Comparison of ENCODE assay signal across 26 mouse cellular contexts in the genomic region with DNA sequence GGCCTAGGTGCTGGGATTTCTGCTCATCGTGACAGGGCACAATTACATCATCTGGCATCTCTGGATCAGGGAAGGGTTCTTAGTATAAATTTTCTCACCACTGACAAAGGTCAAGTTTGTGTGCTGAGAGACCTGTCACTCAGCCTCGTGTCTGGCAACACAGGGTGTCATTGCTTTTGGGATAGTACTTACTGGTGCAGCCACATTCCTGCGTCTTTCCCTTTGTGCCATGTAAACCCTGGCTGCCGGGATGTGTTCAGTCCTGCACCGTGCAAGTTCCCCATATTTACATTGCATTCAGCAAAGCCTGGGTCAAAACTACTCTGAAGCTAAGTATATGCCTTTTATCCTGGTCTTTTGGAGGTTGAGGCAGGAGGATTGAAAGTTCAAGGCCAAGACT. TPM values are rescaled to one million over a fixed set of nuclear protein-coding genes. Genes with fewer than 3 reads are reported as not detected.
DNase-seq lines count a peak whose midpoint lies in the region; ATAC-seq and TF ChIP-seq lines count a peak whose summit lies in the region.
"Had no signal": no experiment of that assay in that cellular context is flagged by ENCODE, and none has a peak within 500 bp of the region (broad histone marks: within the 10 kb centered on the region; RNA-seq: fewer than 3 reads in every experiment).

No protein-coding gene starts in this region.

- no peak overlapping the region for H3K4me2 ChIP-seq in liver, embryonic 11.5 days
- no peak overlapping the region for H3K4me2 ChIP-seq in embryonic facial prominence, embryonic 14.5 days (ENCODE audit: low read depth, low read length)
- no peak overlapping the region for H3K4me2 ChIP-seq in stomach, embryonic 15.5 days
- H3K4me2 ChIP-seq: embryonic facial prominence, embryonic 15.5 days; forebrain, embryonic 12.5 days; forebrain, embryonic 15.5 days; heart, embryonic 13.5 days; hindbrain, embryonic 14.5 days had no signal

- 0 out of 2 replicates have a peak overlapping the region, but pooled peaks have one; percentile 2 for H3K27ac ChIP-seq in liver, adult 2 months (replicated peaks; ENCODE audit: insufficient read depth, low read depth, low read length)
- H3K27ac ChIP-seq in liver, embryonic 11.5 days (ENCODE audit: low read depth, low read length) = no peak overlapping the region
- H3K27ac ChIP-seq in embryonic facial prominence, embryonic 14.5 days (replicated peaks; ENCODE audit: low read depth, low read length) = no peak overlapping the region
- 0 out of 2 replicates have a peak overlapping the region, but pooled peaks have one; percentile 32 for H3K27ac ChIP-seq in stomach, embryonic 15.5 days
- H3K27ac ChIP-seq: embryonic facial prominence, embryonic 15.5 days; forebrain, embryonic 12.5 days; forebrain, embryonic 15.5 days; heart, adult 2 months; heart, embryonic 10.5 days; heart, embryonic 13.5 days; hindbrain, embryonic 14.5 days; hindbrain, postnatal 0 days had no signal

- no peak overlapping the region for H3K4me3 ChIP-seq in liver, adult 2 months (ENCODE audit: insufficient read depth, low read depth, low read length)
- no peak overlapping the region for H3K4me3 ChIP-seq in liver, embryonic 11.5 days (ENCODE audit: low read depth, low read length)
- H3K4me3 ChIP-seq in embryonic facial prominence, embryonic 14.5 days (ENCODE audit: low read depth, low read length) = no peak overlapping the region
- H3K4me3 ChIP-seq in stomach, embryonic 15.5 days (replicated peaks) = no peak overlapping the region
- H3K4me3 ChIP-seq: embryonic facial prominence, embryonic 15.5 days; forebrain, embryonic 12.5 days; forebrain, embryonic 15.5 days; heart, adult 2 months; heart, embryonic 10.5 days; heart, embryonic 13.5 days had no signal

- no peak for TF ChIP-seq POLR2A in liver, adult 2 months (IDR thresholded peaks at IDR 0.05; ENCODE audit: extremely low read depth, insufficient read depth, low read length)

- no peaks in the 10 kb centered on the region for H3K36me3 ChIP-seq in liver, adult 2 months (ENCODE audit: control insufficient read depth, insufficient read depth, low read length)
- peaks cover 44% of the 10 kb centered on the region for H3K36me3 ChIP-seq in liver, embryonic 11.5 days (ENCODE audit: control insufficient read depth, insufficient read depth, low read length)
- peaks cover 71% of the 10 kb centered on the region for H3K36me3 ChIP-seq in embryonic facial prominence, embryonic 14.5 days (ENCODE audit: control insufficient read depth, insufficient read depth, low read length)
- peaks cover 41% of the 10 kb centered on the region for H3K36me3 ChIP-seq in stomach, embryonic 15.5 days

- H3K9ac ChIP-seq in liver, adult 2 months (ENCODE audit: low read depth, low read length) = no peak overlapping the region
- H3K9ac ChIP-seq in liver, embryonic 11.5 days (ENCODE audit: low read depth, low read length) = no peak overlapping the region
- no peak overlapping the region for H3K9ac ChIP-seq in embryonic facial prominence, embryonic 14.5 days (ENCODE audit: low read depth, low read length)
- H3K9ac ChIP-seq in stomach, embryonic 15.5 days = no peak overlapping the region
- H3K9ac ChIP-seq: embryonic facial prominence, embryonic 15.5 days; forebrain, embryonic 12.5 days; forebrain, embryonic 15.5 days; heart, embryonic 13.5 days; hindbrain, embryonic 14.5 days had no signal

- no peaks in the 10 kb centered on the region for H3K27me3 ChIP-seq in liver, adult 2 months (ENCODE audit: control insufficient read depth, insufficient read depth, low read length)
- no peaks in the 10 kb centered on the region for H3K27me3 ChIP-seq in liver, embryonic 11.5 days (replicated peaks; ENCODE audit: control insufficient read depth, insufficient read depth, low read length)
- H3K27me3 ChIP-seq in embryonic facial prominence, embryonic 14.5 days (replicated peaks; ENCODE audit: control insufficient read depth, insufficient read depth, low read length) = no peaks in the 10 kb centered on the region
- no peaks in the 10 kb centered on the region for H3K27me3 ChIP-seq in stomach, embryonic 15.5 days (replicated peaks)
- H3K27me3 ChIP-seq: embryonic facial prominence, embryonic 15.5 days; forebrain, embryonic 12.5 days; forebrain, embryonic 15.5 days; heart, embryonic 13.5 days had no signal

- TF ChIP-seq CTCF in liver, adult 2 months (IDR thresholded peaks at IDR 0.05; ENCODE audit: low read depth, low read length) = no peak

- 34% methylated on average over 5 of the region's 5 CpGs for WGBS in liver, adult 2 months
- 90% methylated on average over 5 of the region's 5 CpGs for WGBS in liver, embryonic 11.5 days
- 81% methylated on average over 5 of the region's 5 CpGs for WGBS in embryonic facial prominence, embryonic 14.5 days
- 77% methylated on average over 5 of the region's 5 CpGs for WGBS in stomach, embryonic 15.5 days

- H3K79me2 ChIP-seq in liver, adult 2 months (ENCODE audit: control insufficient read depth, insufficient read depth, low read length) = no peaks in the 10 kb centered on the region

- H3K9me3 ChIP-seq in liver, embryonic 11.5 days (ENCODE audit: control insufficient read depth, low read length) = no peaks in the 10 kb centered on the region
- no peaks in the 10 kb centered on the region for H3K9me3 ChIP-seq in embryonic facial prominence, embryonic 14.5 days (ENCODE audit: control insufficient read depth, low read length)
- H3K9me3 ChIP-seq in stomach, embryonic 15.5 days = no peaks in the 10 kb centered on the region
- H3K9me3 ChIP-seq: embryonic facial prominence, embryonic 15.5 days; forebrain, embryonic 12.5 days; forebrain, embryonic 15.5 days; heart, embryonic 10.5 days; heart, embryonic 13.5 days had no signal

- peaks cover 5% of the 10 kb centered on the region for H3K4me1 ChIP-seq in liver, adult 2 months (ENCODE audit: control insufficient read depth, insufficient read depth, low read length)
- no peaks in the 10 kb centered on the region for H3K4me1 ChIP-seq in liver, embryonic 11.5 days (replicated peaks; ENCODE audit: control insufficient read depth, insufficient read depth, low read length)
- H3K4me1 ChIP-seq in embryonic facial prominence, embryonic 14.5 days (ENCODE audit: control insufficient read depth, insufficient read depth, low read length) = no peaks in the 10 kb centered on the region
- no peaks in the 10 kb centered on the region for H3K4me1 ChIP-seq in stomach, embryonic 15.5 days
- H3K4me1 ChIP-seq: embryonic facial prominence, embryonic 15.5 days; forebrain, embryonic 12.5 days; forebrain, embryonic 15.5 days; heart, embryonic 10.5 days had no signal

- DNase-seq in liver, adult 2 months (ENCODE audit: extremely low read depth, low read depth, low spot score) = peak; percentile 72
- DNase-seq in liver, embryonic 11.5 days (ENCODE audit: low spot score) = no peak
- DNase-seq in embryonic facial prominence, embryonic 14.5 days (ENCODE audit: low spot score) = no peak
- peak; percentile 69 for DNase-seq in fat pad, adult 2 months (ENCODE audit: extremely low read depth, low read depth, low spot score)
- DNase-seq in kidney, adult 9 months = no peak
- DNase-seq in kidney, postnatal 36 days = no peak
- no peak for DNase-seq in left cerebral cortex, adult 8-10 months (ENCODE audit: low spot score in 2 of 2)
- DNase-seq: adrenal gland, postnatal 10 days; adrenal gland, postnatal 36 days; cerebellum, adult 18-20 months; cerebellum, adult 9-11 months; cerebellum, postnatal 25 days; gastrocnemius, postnatal 25 days; heart, adult 2 months; heart, postnatal 14 days; heart, postnatal 4 days had no signal

- no peak for ATAC-seq in liver, embryonic 11.5 days (replicated peaks; ENCODE audit: low FRiP score)
- ATAC-seq in embryonic facial prominence, embryonic 14.5 days (ENCODE audit: low read depth) = peak; percentile 47; the same call in 1 of the 2 replicates
- no peak for ATAC-seq in stomach, embryonic 15.5 days (ENCODE audit: insufficient read depth, low FRiP score, low read depth)
- ATAC-seq: activated CD4-positive, CD25-positive, alpha-beta regulatory T cell, adult 4 months; CD4-positive, CD25-positive, alpha-beta regulatory T cell, adult 4 months; forebrain, embryonic 15.5 days; hindbrain, postnatal 0 days had no signal

RNA-seq across cellular contexts. Expression of gene Chaf1a, which starts 11.1 kb away (rescaled TPM):
- 0.37 and 0.81 TPM in 2 replicates for total RNA-seq in liver, adult 2 months (2014; rRNA removed)
- polyA plus RNA-seq in liver, adult 2 months (2012; rRNA removed) = 0.26 and 0.31 TPM in 2 replicates
- 32.0 and 32.6 TPM in 2 replicates for polyA plus RNA-seq in liver, embryonic 11.5 days (2014; fragmentation: Nextera tagmentation; extraction: Ambion mirVana)
- polyA plus RNA-seq in embryonic facial prominence, embryonic 14.5 days (2014; fragmentation: Nextera tagmentation; extraction: Ambion mirVana) = 14.2 and 16.5 TPM in 2 replicates
- polyA plus RNA-seq in stomach, embryonic 15.5 days (2015; fragmentation: Nextera tagmentation; extraction: Ambion mirVana) = 21.7 and 22.4 TPM in 2 replicates
- total RNA-seq in left cerebral cortex, adult 8-10 months (2022) = 1 to 10 TPM; 2.6 to 3.5 (median 3.1) TPM

RNA-seq across cellular contexts. Expression of gene Sh3gl1, which starts 14.9 kb away (rescaled TPM):
- total RNA-seq in liver, adult 2 months (2014; rRNA removed) = 8.8 and 10.5 TPM in 2 replicates
- 33.5 and 40.0 TPM in 2 replicates for polyA plus RNA-seq in liver, adult 2 months (2012; rRNA removed)
- 96.4 and 99.1 TPM in 2 replicates for polyA plus RNA-seq in liver, embryonic 11.5 days (2014; fragmentation: Nextera tagmentation; extraction: Ambion mirVana)
- 156 and 167 TPM in 2 replicates for polyA plus RNA-seq in embryonic facial prominence, embryonic 14.5 days (2014; fragmentation: Nextera tagmentation; extraction: Ambion mirVana)
- 136 and 142 TPM in 2 replicates for polyA plus RNA-seq in stomach, embryonic 15.5 days (2015; fragmentation: Nextera tagmentation; extraction: Ambion mirVana)
- 10 to 100 TPM; 31.2 to 36.7 (median 34.0) TPM for total RNA-seq in left cerebral cortex, adult 8-10 months (2022)

RNA-seq across cellular contexts. Expression of gene Ubxn6, which starts 23.5 kb away (rescaled TPM):
- 34.9 and 42.9 TPM in 2 replicates for total RNA-seq in liver, adult 2 months (2014; rRNA removed)
- polyA plus RNA-seq in liver, adult 2 months (2012; rRNA removed) = 55.8 and 56.0 TPM in 2 replicates
- polyA plus RNA-seq in liver, embryonic 11.5 days (2014; fragmentation: Nextera tagmentation; extraction: Ambion mirVana) = 23.1 and 25.7 TPM in 2 replicates
- polyA plus RNA-seq in embryonic facial prominence, embryonic 14.5 days (2014; fragmentation: Nextera tagmentation; extraction: Ambion mirVana) = 32.7 and 39.8 TPM in 2 replicates
- 32.8 and 36.0 TPM in 2 replicates for polyA plus RNA-seq in stomach, embryonic 15.5 days (2015; fragmentation: Nextera tagmentation; extraction: Ambion mirVana)
- total RNA-seq in left cerebral cortex, adult 8-10 months (2022) = 10 to 100 TPM; 86.2 to 97.2 (median 91.5) TPM

RNA-seq across cellular contexts. Expression of gene Hdgfl2, which starts 28.1 kb away (rescaled TPM):
- 11.3 and 13.8 TPM in 2 replicates for total RNA-seq in liver, adult 2 months (2014; rRNA removed)
- 29.0 and 30.2 TPM in 2 replicates for polyA plus RNA-seq in liver, adult 2 months (2012; rRNA removed)
- polyA plus RNA-seq in liver, embryonic 11.5 days (2014; fragmentation: Nextera tagmentation; extraction: Ambion mirVana) = 111 and 119 TPM in 2 replicates
- polyA plus RNA-seq in embryonic facial prominence, embryonic 14.5 days (2014; fragmentation: Nextera tagmentation; extraction: Ambion mirVana) = 75.6 and 84.3 TPM in 2 replicates
- 99.9 and 103 TPM in 2 replicates for polyA plus RNA-seq in stomach, embryonic 15.5 days (2015; fragmentation: Nextera tagmentation; extraction: Ambion mirVana)
- 100 to 1,000 TPM in 3 of 4 experiments, 10 to 100 TPM in 1; 95.3 to 115 (median 104) TPM for total RNA-seq in left cerebral cortex, adult 8-10 months (2022)

RNA-seq across cellular contexts. Expression of gene Mpnd, which starts 45.9 kb away (rescaled TPM):
- 86.2 and 93.2 TPM in 2 replicates for total RNA-seq in liver, adult 2 months (2014; rRNA removed)
- polyA plus RNA-seq in liver, adult 2 months (2012; rRNA removed) = 142 and 175 TPM in 2 replicates
- polyA plus RNA-seq in liver, embryonic 11.5 days (2014; fragmentation: Nextera tagmentation; extraction: Ambion mirVana) = 42.5 and 47.9 TPM in 2 replicates
- polyA plus RNA-seq in embryonic facial prominence, embryonic 14.5 days (2014; fragmentation: Nextera tagmentation; extraction: Ambion mirVana) = 81.8 and 107 TPM in 2 replicates
- 89.7 and 91.8 TPM in 2 replicates for polyA plus RNA-seq in stomach, embryonic 15.5 days (2015; fragmentation: Nextera tagmentation; extraction: Ambion mirVana)
- total RNA-seq in left cerebral cortex, adult 8-10 months (2022) = 100 to 1,000 TPM; 107 to 123 (median 117) TPM

Comparison
In these comparisons a context has a peak if more than half of its experiments do, and no peak if none do; other contexts are left out.
1. DNase-seq: peak in liver, adult 2 months (single experiment) and fat pad, adult 2 months (single experiment); none in liver, embryonic 11.5 days (single experiment), embryonic facial prominence, embryonic 14.5 days (single experiment), kidney, adult 9 months (single experiment), kidney, postnatal 36 days (0 of 2) and left cerebral cortex, adult 8-10 months (0 of 2).
2. H3K27ac ChIP-seq: peak in liver, adult 2 months (single experiment) and stomach, embryonic 15.5 days (single experiment); none in liver, embryonic 11.5 days (single experiment) and embryonic facial prominence, embryonic 14.5 days (single experiment).
3. RNA of gene Chaf1a, which starts 11.1 kb away (polyA plus RNA-seq): 32.0 to 32.6 TPM in liver, embryonic 11.5 days, 21.7 to 22.4 TPM in stomach, embryonic 15.5 days and 14.2 to 16.5 TPM in embryonic facial prominence, embryonic 14.5 days; 0.26 to 0.31 TPM in liver, adult 2 months; every median in the first group is over 10 times any median in the second.